Mouse (Mus musculus): ENCODE measurements around the gene Arih2.

Gene Arih2

GRCm38 (mm10) chr9:108649561-108650440, 615 bp upstream of the Arih2 start:
- DNase-seq, result peak; percentile 18

GRCm38 (mm10) chr9:108648166-108648565, 1.0 kb downstream of the Arih2 start:
- peak; percentile 33 for DNase-seq

GRCm38 (mm10) chr9:108639825-108640224, 9.4 kb downstream of the Arih2 start:
- DNase-seq, result no peak

DNA sequence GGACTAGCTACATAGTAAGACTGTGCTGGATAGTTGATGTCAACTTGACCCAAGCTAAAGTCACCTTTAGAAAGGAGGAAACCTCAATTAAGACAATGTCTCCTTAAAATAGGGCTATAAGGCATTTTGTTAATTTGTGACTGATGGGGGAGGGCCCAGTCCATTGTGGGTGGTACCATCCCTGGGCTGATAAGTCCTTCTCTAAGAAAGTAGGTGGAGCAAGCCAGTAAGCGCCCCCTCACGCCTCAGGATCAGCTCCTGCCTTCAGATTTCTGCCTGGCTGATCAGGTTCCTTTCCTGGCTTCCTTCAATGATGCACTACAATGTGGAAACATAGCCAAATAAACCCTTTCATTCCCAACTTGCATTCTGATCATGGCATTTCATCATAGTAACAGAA, 13.8 kb downstream of the Arih2 start:
- DNase-seq, result no peak

GRCm38 (mm10) chr9:108633846-108634245, 15.3 kb downstream of the Arih2 start:
- no peak for DNase-seq

- no peak for DNase-seq
Measured at GRCm38 (mm10) chr9:108632375-108632774, 16.8 kb downstream of the Arih2 start.

GRCm38 (mm10) chr9:108631631-108632256, 17.4 kb downstream of the Arih2 start:
- peak; percentile 20 for DNase-seq

GRCm38 (mm10) chr9:108630683-108631082, 18.5 kb downstream of the Arih2 start:
- DNase-seq, result no peak

GRCm38 (mm10) chr9:108628141-108628540, 21.0 kb downstream of the Arih2 start:
- DNase-seq, result no peak

GRCm38 (mm10) chr9:108626498-108626897, 22.7 kb downstream of the Arih2 start:
- DNase-seq, result peak; percentile 74

DNA sequence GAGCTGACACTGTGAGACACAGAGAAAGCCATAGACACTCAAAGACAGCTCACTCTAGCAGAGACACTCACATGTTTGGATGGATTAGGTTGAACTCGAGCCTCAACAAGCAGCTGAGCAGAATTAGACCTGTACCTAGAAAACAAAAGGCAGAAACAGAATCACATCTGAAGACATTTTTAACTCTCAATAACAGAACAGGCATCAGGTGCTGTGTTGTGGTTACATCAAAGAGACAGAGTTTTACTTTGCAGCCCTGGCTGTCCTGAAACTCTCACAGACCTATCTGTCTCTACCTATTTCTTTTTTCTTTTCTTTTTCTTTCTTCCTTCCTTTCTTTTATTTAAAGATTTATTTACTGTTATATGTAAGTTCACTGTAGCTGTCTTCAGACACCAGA, 31.9 kb downstream of the Arih2 start:
- DNase-seq, result no peak

- no peak for DNase-seq
Measured at GRCm38 (mm10) chr9:108611488-108611887, 37.7 kb downstream of the Arih2 start.

DNA sequence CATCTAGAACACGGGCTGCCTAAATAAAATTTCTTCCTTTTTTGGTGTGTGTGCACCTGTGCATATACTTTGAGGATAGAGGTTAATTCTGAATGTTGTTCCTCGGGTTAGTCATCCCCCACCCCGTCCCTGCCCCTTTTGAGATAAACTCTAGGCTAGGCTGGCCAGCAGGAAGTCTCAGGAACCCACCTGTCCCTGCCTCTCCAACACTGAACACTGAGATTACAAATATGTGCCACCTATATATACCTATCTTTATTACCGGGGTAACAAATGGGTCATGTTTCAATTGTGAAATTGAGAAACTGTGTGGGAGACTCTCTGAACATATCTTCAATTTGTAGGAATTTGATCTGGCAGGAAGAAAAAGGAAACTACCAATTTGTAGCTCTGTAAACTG, 40.3 kb downstream of the Arih2 start:
- DNase-seq, result no peak

DNA sequence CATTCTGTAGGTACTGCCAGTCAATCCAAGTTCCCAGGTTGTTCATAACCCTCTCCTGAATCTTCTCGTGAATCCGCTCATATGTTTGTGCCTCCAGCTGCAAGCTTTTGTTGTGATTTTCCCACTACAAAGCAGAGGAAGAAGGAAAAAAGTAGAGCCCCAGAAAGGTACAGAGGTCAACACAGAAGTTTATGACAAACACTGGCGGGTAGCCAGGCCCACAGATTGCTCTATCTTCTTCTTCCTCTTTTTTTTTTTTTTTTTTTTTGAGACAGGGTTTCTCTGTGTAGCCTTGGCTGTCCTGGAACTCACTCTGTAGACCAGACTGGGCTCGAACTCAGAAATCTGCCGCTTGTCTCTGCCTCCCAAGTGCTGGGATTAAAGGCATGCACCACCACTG, 41.3 kb downstream of the Arih2 start:
- peak; percentile 44 for DNase-seq

DNA sequence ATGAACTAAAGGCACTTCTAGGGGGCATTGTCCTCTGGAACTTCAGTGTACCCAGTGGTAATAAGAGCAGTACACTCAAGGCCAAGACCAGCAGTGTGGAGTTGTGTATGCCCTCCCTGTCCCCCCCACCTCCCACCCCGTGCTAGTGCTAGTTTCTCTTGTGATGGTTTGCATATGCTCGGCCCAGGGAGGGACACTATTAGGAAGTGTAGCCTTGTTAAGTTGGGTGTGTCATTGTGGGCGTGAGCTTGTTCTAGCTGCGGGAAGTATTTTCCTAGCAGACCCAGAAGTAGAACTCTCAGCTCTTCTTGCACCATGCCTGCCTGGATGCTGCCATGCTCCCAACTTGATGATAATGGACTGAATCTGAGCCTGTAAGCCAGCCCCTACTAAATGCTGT, 47.2 kb downstream of the Arih2 start:
- no peak for DNase-seq

DNA sequence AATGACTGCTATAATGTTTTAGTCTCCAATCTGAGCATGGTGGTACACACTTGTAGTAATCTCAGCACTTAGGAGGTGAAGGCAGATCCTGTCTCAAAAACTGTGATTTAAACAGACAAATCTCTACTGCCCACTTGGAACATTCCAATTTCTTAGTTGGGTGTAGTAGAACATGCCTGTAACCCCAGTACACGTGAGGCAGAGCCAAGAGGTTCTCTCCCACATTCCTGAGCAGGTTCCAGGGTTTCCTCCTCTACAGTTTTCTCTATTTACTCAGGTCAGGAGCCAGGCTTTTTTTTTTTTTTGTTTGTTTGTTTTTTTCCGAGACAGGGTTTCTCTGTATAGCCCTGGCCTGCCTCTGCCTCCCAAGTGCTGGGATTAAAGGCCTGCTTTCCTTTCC, 49.2 kb downstream of the Arih2 start:
- peak; percentile 73 for DNase-seq

DNA sequence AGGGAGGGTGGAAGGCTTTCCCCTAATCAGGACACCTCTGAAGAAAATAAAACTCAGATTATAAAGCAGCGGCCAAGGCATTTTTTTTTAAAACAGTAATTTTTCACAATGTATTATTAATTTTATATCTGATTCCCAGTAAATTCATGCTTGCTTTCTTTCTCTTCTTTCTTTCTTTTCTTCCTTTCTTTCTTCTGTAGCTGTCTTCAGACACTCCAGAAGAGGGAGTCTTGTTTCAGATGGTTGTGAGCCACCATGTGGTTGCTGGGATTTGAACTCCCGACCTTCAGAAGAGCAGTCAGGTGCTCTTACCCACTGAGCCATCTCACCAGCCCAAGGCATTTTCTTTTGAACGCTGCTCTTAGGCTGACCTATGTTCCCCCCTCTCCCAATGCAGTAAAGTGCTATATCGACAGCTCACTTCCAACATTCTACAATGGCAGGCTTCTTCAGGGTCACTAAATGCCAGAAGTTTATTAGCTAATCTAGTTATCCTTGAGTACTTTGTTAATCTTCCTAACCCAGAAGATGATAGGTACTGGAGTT, 50.1 kb downstream of the Arih2 start:
- DNase-seq, result no peak

DNA sequence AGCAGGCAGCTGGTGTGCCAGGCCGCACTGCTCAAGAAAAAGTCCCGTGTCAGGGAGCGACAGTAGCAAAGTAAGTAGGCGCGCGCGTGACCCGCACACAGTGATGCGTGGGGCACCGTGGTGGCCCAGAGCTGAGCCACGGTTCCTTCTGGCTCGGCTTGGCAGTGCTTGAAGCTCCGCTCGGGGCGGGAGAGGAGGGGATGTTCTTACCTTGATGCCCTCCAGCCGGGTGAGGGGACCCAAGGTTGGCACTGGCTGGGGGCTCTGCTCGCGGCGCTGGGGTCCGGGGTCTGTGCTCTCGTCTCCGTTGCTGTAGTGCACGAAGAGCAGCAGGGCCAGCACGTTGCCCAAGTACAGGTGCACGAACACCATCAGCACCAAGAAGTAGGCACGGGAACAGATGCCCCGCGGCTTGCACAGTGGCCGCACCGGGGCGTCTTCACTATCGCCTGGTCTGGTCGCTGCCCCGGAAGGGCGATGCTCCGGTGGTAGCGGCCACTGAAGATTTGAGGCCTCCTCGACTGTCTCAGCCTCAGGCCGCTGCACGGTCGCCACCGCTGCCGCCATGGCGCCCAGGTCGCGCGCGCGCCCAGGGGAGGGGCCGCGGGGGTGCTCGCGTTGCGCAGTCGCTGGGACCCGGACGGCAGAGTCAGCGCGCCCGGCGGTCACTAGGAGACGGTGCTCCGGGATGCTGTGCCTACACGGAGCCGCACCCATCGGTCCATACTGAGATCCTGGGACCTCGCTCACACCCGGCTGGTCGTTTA, 52.0 kb downstream of the Arih2 start, which contains the start of gene P4htm:
TSS of gene P4htm (minus strand) at position 670 of the 767 bp plus-strand sequence.
- DNase-seq, result peak; percentile 80

DNA sequence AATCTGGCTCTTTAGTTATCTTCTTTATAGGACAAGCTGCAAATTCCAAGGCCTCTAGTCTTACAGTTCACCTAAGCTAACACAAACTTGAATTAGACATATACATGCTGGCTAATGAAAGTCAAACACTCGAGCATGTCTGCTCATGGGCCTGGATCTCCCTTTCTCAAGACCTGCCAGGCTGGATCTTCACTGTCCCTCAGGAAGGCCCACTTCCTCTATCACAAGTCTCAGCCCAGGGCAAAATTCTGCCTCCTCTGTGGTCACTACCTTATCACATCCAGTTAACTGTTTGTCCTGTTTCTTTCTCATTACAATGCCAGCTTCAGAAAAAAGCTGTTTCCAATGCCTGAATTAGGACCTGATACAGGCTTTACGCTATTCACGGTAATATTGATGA, 54.8 kb downstream of the Arih2 start:
- DNase-seq, result no peak

- DNase-seq, result no peak
Measured at GRCm38 (mm10) chr9:108591462-108591861, 57.7 kb downstream of the Arih2 start.

GRCm38 (mm10) chr9:108589229-108589628, 60.0 kb downstream of the Arih2 start:
- no peak for DNase-seq

- DNase-seq, result peak; percentile 77
Measured at GRCm38 (mm10) chr9:108587571-108588180, 61.5 kb downstream of the Arih2 start.

GRCm38 (mm10) chr9:108579344-108579690, 69.9 kb downstream of the Arih2 start:
- DNase-seq, result no peak
